Mouse (Mus musculus) forebrain, embryonic 11.5 days (tissue): ENCODE measurements around the gene Hook1. TPM values are rescaled to one million over a fixed set of nuclear protein-coding genes. Genes with fewer than 3 reads are reported as not detected.

ENCODE experiments used
- ATAC-seq: fragments of 200-750 bp; cut with Nextera tagmentation; replicated peaks from 2 replicates; pipeline ENCODE4 v1.8.0; 2017; ENCODE audit warnings: moderate TSS enrichment; ENCODE audit not compliant: low FRiP score
- DNase-seq: peaks from one replicate; pipeline ENCODE4 v3.0.0-alpha.2; 2017; ENCODE audit warnings: low spot score
- H3K27ac ChIP-seq: fragments of 300-500 bp; sonication (generic); 2 replicates; pipeline ENCODE4 v1.5.1; 2014; ENCODE audit warnings: low read depth, low read length
- H3K27me3 ChIP-seq: fragments of 300-500 bp; sonication (generic); 2 replicates; pipeline ENCODE4 v1.6.1; 2014; ENCODE audit warnings: mild to moderate bottlenecking, low read length, mixed read lengths; ENCODE audit not compliant: control insufficient read depth, insufficient read depth
- H3K36me3 ChIP-seq: fragments of 300-500 bp; sonication (generic); 2 replicates; pipeline ENCODE4 v1.6.1; 2014; ENCODE audit warnings: mild to moderate bottlenecking, low read length, moderate library complexity, mixed read lengths; ENCODE audit not compliant: control insufficient read depth, insufficient read depth
- H3K4me1 ChIP-seq: fragments of 300-500 bp; sonication (generic); replicated peaks from 2 replicates; pipeline ENCODE4 v1.6.1; 2014; ENCODE audit warnings: low read length, mixed read lengths; ENCODE audit not compliant: control insufficient read depth, insufficient read depth
- H3K4me2 ChIP-seq: fragments of 300-500 bp; sonication (generic); 2 replicates; pipeline ENCODE4 v1.6.1; 2014; ENCODE audit warnings: low read depth, mild to moderate bottlenecking, low read length, moderate library complexity, mixed read lengths; ENCODE audit not compliant: severe bottlenecking
- H3K4me3 ChIP-seq: fragments of 300-500 bp; sonication (generic); 2 replicates; pipeline ENCODE4 v1.5.1; 2014; ENCODE audit warnings: low read depth, low read length
- H3K9ac ChIP-seq: fragments of 300-500 bp; sonication (generic); 2 replicates; pipeline ENCODE4 v1.6.1; 2014; ENCODE audit warnings: low read length
- H3K9me3 ChIP-seq: fragments of 300-500 bp; sonication (generic); 2 replicates; pipeline ENCODE4 v1.6.1; 2016; ENCODE audit warnings: low read length, mixed read lengths; ENCODE audit not compliant: control insufficient read depth
- WGBS: fragments of 180-500 bp; shearing (Covaris S2); extraction: QIAGEN DNeasy Blood & Tissue Kit; methylation state at CpG from one replicate; pipeline ENCODE4 v1.1.7; 2014; 5-methylcytosine and 5-hydroxymethylcytosine counted together
- polyA plus RNA-seq: library from polyadenylated mRNA; unstranded; fragments of >200 nt; fragmentation: Nextera tagmentation; extraction: Ambion mirVana; gene quantifications from 2 replicates; pipeline ENCODE4 v1.2.1, GENCODE M21; 2014

Hook1 gene
- polyA plus RNA-seq, 1 experiment from 2014 or later = 51.8 TPM

DNA sequence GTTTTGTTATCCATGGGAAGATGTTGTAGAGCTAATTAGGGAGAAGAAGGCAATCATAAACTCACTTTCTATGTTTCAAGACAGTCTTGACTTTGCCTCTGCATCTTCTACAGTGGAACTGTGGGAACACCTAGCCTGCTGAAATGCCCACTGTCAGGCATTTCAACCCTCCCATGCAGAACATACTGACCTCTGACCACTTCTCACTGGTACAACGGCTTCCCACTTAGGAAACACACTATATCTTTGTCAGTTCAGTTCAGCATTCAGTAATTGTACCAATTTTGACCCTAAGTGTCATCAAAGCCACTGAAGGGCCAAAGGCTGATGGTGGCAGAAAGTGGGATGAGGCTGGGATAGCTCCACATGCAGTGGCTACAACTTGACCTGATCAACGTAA, 95.0 kb downstream of the Hook1 start:
- Histone ChIP-seq H3K4me1 (no peaks in the 10 kb centered on the region), H3K4me3 (no peak overlapping the region), H3K4me2 (no peak overlapping the region), H3K9me3 (no peaks in the 10 kb centered on the region), H3K27ac (no peak overlapping the region), H3K27me3 (no peaks in the 10 kb centered on the region), H3K9ac (no peak overlapping the region), H3K36me3 (no peaks in the 10 kb centered on the region)
- no peak for DNase-seq
- WGBS = 91% methylated on average over 2 of the region's 2 CpGs
- no peak for ATAC-seq

Other genes with a start within 250 kb of the Hook1 start
- 0.24 TPM in 1 of 2 replicates, not detected in the other for gene Cyp2j13, start 110.3 kb downstream of the Hook1 start, polyA plus RNA-seq
- gene Cyp2j12, start 173.9 kb downstream of the Hook1 start, polyA plus RNA-seq = not detected in 2 replicates